Mouse (Mus musculus) 3T3-L1 (cell line): ENCODE results near the gene C330021F23Rik.
A peak's percentile ranks its signal among the peaks of the same experiment; 100 is the strongest.
"Not testable (repeated sequence)": the region's sequence is repeated elsewhere in the genome, so short reads cannot be mapped to it uniquely, and the experiment has no call there.

Source experiments
- DNase-seq: peaks from one replicate; pipeline ENCODE4 v3.0.0-alpha.2; 2015; ENCODE audit warnings: low read depth, low spot score

Gene C330021F23Rik

DNA sequence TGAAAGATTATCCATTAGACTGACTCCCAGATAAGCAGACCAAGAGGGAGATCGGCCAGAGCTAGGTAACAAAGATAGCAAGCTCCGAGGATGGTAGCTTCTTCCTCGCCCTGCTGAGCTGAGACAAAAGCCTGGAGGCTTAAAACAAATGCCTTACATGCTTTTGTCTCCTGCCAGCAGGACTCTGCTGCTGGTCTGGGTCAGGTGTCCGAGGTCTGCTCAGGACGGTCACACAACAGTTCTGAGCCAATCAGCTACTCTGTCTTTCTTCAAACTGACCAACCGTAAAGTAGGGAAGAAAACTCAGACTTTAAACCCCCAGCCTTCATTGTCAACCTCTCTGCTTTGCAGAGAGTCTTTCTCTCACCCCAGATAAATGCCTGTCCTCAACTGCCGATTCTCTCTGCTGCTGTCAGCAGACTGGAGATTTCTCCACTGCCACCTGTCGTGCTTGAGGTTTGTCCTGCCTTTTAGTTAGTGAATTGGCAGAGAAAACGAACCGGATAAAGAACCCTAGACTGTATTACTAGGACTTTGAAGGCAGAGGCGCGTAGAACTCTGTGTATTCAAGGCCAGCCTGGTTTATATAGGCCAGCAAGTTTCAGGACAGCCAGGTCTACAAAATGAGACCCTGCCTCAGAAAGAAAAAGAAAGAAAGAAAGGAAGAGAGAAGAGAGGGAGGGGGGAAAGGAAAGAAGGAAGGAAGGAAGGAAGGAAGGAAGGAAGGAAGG lies at the start of gene C330021F23Rik:
TSS of gene C330021F23Rik (plus strand) at position 350 of the 731 bp plus-strand sequence.
- DNase-seq = no peak

DNA sequence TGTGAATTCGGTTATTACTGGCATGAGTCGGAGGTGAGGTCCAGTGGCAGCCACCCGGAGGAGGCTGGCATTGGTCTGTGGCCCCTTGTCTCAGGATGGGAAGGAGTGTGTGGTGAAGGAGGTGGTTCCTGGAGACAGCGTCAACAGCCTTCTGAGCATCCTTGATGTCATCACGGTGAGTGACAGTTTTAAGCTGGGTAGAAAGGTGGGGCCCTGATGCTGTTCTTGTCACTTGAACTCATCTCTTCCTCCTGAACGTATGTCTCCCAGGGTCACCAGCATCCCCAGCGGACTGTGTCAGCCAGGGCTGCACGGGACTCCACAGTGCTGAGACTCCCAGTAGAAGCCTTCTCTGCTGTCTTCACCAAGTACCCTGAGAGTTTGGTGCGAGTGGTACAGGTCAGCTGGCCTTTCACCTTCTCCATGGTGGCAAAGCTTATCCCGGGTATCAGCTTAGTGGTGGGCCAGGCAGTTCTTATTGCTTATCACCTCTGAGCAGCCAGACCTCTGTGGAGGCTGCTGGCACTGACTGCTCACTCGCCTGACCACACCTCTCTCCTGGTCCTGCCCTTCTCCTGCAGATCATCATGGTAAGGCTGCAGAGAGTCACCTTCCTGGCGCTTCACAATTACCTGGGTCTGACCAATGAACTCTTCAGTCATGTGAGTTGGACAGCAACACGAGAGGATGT lies 45.6 kb upstream of the C330021F23Rik start:
- DNase-seq = no peak

DNA sequence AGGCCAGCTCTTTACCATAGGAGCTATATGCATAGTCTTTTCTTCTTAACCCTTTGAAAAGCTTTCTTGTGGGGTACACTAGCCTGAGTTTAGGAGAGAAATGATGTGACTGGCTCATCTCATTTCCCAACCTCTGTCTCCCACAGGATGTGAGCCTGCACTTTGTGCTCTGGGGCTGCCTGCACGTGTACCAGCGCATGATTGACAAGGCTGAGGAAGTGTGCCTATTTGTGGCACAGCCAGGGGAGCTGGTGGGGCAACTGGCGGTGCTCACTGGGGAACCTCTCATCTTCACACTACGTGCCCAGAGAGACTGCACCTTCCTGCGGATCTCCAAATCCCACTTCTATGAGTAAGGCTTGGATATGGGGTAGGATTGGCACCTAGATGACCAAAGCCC lies 37.0 kb upstream of the C330021F23Rik start:
- DNase-seq = no peak

DNA sequence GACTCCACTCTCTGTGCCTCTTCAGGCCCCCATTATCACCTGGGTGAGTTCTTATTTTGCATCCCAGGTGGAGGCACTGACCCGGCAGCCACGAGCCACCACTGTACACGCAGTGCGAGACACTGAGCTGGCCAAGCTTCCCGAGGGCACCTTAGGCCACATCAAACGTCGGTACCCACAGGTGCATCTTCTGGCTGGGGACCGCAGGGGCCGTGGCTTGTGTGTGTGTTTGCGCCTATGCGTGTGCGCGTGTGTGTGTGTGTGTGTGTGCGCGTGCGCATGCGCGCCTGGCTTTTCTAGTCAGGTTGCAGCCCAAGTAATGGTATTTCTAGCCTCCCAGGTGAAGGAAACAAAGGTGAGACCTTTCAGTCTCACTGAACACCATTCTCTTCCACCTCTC lies 35.9 kb upstream of the C330021F23Rik start:
- DNase-seq = no peak

DNA sequence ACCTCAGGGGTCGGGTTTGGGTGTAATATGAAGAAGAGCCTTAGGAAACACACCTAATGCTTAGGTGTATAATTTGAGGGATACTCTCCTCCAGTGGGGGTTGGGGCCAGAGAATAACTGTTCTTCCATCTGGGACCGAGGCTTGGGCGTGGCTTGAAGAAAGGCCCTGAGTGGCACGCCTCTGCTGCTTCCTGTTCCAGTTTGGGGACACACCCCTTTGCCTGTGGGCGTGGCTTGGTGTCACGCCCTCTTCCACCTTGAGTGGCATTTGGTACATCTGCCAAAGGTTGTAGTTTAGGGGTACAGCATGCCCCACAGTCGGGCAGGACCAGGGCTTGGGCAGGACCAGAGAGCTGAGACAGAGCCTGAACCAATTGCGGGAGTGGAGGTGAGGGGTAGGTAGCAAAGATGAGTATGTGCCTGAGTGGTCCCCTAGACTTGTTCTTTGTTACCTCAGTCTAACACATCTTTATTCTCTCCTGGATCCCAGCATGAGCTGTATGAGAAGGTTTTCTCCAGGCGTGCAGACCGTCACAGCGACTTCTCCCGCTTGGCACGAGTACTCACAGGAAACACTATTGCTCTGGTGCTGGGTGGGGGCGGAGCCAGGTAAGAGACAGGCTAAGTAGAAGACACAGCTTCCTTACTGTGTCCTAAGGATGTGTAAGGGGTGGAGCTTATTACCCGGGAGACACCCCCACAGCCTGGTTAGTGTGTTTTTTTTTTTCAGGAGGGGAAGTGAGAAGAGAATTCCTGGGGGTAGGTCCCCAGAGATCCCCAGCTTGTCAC lies 31.5 kb upstream of the C330021F23Rik start:
- DNase-seq = peak; percentile 25

DNA sequence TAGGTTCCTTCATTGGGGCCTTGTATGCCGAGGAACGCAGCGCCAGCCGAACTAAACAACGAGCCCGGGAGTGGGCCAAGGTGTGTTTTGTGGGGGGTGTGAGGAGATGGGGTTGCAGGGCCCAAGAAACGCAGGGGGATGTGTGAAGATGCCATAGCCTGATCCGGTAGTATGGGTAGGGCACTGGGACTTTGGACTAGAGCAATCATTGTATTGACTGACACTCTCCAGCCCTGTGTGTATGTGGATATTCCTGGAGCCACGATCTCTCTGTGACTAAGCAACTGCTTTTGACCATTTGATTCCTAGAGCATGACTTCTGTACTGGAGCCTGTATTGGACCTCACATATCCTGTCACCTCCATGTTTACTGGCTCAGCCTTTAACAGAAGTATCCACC lies 30.9 kb upstream of the C330021F23Rik start:
- no peak for DNase-seq

DNA sequence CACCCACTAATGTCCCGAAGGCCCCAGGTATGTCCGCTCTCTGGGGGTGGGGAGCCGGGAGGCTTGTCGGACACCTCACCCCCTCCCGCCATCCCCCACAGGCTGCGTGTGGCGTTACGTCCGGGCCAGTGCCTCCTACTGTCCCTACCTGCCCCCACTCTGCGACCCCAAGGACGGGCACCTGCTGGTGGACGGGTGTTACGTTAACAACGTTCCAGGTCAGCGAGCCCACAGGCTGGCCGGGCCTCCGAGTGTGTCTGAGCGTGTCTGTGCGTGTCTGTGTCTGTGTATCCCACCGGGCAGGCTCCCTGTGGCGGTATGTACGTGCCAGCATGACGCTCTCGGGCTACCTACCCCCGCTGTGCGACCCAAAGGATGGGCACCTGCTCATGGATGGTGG lies 30.1 kb upstream of the C330021F23Rik start:
- DNase-seq = no peak

DNA sequence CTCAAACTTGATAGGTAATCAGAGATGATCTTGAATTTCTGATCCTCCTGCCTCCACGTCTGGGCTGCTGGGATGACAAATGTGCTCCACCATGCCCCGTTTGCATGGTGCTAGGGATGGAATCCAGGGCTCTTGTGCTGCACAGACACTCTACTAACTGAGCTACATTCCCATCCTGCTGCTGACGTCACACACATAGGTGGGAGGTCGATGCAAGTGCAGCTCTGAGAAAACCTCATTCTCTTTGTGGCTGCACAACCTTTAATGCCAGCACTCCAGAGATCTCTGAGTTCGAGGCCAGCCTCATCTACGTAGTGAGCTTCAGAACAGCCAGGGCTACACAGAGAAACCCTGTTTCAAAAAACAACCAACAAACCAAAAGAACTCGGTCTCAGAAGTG lies 28.6 kb upstream of the C330021F23Rik start:
- no peak for DNase-seq

DNA sequence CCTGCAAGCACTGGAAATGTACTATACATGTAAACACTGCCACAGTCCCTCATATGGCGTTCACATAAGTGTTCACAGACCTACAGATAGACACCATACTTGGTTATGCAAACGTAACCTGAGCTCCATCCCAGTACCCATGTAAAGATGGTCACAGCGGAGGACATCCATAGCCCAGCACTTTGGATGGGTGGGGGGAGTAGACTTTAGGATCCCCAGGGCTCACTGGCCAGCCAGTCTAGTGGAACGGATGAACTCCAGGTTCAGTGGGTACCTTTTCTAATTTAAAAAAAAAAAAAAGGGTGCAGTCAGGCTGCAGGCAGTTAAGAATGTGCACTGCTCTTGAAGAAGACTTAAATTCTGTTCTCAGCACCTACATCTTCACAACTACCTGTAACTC lies 27.7 kb upstream of the C330021F23Rik start:
- DNase-seq = no peak

DNA sequence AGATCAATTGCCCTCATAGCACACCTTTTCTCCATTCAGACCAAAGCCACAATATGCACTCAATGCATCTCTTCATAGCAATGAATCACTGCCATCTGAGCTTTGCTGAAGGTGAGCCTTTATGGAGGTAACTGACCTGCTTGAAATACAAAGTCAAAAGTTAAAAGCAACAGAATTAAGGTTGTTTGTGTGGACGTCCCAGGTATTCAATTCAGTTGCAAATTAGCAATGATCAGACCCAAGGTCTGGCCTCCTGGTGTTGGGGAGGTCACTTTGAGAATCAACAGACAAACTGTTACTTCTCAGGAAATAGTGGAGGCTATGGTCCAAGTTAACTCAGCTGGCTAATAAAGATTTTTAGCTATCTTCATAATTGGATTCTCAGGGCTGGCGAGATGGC lies 21.3 kb upstream of the C330021F23Rik start:
- no peak for DNase-seq

DNA sequence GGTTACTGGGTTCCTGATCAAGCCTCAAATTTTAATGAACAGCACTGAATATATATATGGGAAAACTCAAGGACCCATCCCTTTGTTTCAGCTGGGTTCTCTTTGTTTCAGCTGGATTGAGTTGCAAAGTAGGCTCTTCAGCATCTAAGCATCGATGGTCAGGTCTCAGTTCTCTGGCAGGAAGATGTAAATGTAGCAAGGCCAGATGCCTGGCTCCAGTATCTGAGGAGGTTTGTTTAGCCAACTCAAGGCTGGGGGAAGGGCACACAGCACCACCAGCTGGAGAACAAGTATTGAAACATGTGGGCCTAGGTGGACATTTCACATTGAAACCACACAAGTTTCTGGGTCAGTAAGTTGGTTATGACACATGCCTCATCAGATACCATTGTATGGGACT lies 15.6 kb upstream of the C330021F23Rik start:
- no peak for DNase-seq

DNA sequence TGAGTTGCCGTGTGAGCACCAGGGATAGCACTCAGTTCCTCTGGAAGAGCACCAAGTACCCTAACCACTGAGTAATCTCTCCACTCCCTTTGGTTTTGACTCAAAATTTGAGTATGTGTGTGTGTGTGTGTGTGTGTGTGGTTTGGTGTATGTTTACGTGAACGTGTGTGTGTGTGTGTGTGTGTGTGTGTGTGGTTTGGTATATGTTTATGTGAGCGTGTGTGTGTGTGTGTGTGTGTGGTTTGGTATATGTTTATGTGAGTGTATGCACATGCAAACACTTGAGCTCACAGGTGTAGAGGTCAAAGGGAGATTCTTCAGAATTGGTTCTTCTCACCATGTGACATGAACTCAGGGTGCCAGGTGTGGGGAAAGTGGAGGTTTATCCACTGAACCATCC lies 11.7 kb upstream of the C330021F23Rik start:
- DNase-seq = no peak

DNA sequence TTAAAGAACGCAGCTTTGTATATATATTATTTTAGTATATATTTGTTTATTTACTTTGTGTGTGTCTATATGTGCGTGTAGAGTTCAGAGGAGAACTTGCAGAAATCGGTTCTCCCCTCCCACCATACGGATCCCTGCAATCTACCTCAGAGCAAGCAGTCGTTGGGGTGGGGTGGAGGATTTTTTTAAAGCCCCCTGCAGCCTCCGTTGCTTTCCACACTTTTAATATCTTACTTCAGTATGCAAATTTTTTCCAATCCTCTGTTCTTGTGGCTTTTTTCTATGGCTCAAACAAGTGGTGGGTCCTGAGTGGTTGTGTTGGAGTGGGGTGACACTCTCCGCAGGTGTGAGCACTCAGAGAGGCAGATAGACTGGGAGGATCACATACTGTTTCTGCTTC lies 588 bp downstream of the C330021F23Rik start:
- DNase-seq = no peak

DNA sequence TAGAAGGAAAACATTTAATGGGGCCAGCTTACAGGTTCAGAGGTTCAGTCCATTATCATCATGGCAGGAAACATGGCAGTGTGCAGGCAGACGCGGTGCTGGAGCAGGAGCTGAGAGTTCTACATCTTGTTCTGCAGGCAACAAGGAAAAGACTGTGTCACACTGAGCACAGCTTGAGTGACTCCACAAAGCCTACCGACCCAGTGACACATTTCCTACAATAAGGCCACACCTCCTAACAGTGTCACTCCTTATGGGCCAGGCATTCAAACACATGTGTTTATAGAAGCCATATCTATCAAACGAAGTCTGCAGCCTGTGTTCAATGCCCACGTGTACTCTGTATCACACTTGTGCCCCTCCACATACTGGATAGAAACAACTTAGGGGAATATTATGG lies 2.0 kb downstream of the C330021F23Rik start:
- DNase-seq = no peak

DNA sequence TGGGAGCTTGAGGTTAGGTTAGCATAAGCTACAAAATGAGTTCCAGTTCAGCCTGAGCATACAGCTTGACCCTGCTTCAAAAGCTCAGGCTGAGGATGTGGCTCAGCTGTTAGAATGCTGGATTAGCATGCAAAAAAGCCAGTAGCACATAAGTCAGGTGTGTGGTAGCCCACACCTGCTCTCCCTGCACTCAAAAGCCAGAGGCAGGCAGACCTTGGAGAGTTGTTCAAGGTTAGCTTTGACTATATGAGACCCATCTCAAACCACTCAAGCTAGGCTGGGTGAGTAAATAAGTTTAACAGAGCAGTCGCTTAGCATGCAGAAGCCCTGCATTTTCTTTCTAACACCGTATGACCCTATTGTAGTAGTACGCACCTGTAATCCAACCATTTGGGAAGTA lies 6.8 kb downstream of the C330021F23Rik start:
- no peak for DNase-seq

DNA sequence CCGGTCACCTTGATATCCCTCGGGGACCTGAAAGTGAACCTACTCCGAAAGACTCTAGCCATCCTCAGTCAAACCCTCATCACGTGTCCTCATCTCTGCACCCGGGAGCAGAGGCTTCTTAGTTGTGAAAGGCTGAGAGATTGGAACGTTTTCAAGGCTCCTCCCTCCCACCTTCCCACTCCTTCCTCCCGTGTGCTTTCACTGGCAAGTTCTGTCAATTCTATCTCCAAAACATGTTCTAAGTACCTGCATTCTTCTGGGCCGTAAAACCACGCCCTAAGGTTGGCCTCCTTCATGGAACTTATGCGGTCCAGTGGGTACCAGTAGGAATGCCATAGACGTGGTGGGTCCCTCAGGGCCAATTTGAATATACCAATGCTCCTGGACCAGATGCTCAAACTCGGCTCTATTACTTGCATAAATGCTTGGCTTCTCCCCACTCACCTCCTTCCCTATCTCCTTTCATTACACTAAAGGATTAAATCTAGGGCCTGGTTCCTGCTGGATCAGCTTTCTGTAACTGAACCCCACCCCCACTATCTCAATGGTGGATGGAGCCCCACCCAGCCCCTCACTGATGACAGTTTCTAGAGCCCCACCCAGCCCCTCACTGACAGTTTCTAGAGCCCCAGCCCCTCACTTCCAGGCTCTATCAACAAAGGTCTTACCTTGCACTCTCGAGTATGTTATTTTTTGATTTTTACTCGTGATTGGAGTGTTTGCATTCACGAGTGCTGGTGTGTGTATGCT lies 8.6 kb downstream of the C330021F23Rik start:
- DNase-seq = no peak

DNA sequence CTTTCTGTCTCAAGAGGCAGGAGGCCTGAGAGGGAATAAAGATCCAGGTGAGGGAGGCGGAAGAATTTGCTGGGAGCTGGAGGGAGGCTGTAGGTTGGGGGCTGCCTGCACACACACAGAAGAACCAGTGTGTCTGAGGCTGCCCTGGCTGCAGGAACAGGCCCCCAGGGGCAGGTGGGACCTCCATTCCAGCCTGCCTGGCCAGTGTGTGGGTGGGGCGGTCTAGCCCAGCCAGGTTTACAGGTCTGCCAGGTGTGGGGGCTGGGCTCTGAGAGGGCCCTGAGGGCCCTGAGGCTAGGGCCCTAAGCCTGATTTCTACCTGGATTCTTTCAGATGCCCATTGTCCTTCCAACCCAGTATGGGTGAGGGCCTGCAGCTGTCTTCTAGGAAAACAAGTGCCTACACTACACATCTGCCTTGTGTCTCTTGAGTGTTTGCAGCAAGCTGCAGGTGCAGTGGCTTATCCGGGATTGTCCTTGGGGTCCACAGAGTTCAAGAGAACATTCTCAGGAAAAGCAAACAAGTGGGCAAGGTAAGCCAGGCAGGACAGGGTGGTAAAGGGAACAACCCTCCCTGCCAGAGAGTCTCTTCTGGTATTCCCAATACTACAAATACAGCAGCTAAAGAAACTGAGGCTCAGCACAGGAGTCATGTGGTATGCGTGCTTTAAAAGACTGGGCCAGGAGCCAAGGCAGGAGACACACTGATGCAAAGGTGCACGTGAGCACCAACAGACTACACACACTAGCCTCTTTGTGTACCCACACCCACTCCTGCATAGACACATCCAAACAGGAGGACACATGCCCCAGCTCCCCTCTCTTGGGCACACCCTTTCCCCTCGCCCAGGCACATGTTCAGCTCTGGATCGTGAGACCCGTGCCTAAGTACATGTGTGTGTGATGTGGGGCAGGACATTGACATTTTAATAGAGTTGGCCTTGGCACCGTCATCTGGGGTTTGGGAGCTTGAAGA lies 11.9 kb downstream of the C330021F23Rik start:
- DNase-seq = no peak

DNA sequence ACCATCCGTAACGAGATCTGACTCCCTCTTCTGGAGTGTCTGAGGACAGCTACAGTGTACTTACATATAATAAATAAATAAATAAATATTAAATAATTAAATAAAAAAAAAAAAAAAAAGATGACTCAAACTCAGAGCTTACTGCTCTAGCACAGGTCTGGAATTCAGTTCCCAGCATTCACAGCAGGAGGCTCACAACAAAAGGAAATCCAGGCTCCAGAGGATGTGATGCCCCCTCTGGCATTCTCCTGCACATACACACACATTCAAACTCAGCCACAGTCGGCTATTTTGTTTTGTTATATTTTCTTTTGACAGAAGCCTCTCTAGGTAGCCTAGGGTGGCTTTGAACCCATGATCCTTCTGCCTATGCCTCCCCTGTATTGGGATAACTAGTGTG lies 14.2 kb downstream of the C330021F23Rik start:
- DNase-seq = not testable (repeated sequence)

DNA sequence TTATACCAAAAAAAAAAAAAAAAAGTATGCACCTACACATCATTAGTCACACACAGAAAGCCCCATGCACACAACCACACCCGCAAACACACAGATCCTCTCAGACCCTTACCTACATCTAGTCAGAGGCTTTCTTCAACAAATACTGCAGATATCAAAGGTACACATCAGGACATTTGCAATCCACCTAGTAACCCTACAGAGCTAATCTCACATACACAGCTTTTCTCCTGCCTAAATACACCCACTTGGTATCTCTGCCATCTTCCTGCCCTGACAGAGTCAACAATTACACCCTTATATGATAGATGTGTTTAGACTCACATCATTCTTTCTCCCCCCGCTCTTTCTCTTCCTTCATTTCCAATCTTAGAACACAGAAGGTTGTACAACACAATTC lies 18.7 kb downstream of the C330021F23Rik start:
- no peak for DNase-seq

DNA sequence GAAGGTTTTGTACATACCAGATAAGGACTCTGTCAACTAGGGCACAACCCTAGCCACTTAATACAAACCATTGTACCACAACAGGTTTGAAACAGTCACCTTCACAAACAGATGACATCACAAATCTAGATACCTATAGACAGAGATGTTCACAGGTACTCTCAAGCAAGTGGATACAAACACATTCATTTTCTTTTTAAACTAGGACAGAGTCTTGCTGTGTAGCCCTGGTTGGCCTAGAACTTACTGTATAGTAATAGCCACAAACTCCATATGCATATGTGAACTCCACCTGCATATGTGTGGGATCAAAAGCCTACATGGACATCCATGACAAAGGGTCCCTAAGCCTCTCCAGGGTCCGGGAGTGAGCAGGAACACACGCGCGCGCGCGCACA lies 19.2 kb downstream of the C330021F23Rik start, which contains the start of gene Camsap3:
TSS of gene Camsap3 (plus strand) at position 301 of the 398 bp plus-strand sequence.
- no peak for DNase-seq
